Mouse (Mus musculus) forebrain, postnatal 0 days (tissue): ENCODE data around the gene Vps53. TPM values are rescaled to one million over a fixed set of nuclear protein-coding genes. Genes with fewer than 3 reads are reported as not detected.

Experiments
- ATAC-seq: fragments of 200-750 bp; cut with Nextera tagmentation; 2 replicates; pipeline ENCODE4 v1.8.0; 2017; ENCODE audit warnings: mild to moderate bottlenecking, moderate library complexity
- DNase-seq: peaks from one replicate; pipeline ENCODE4 v3.0.0-alpha.2; 2015
- H3K27ac ChIP-seq: fragments of 300-500 bp; sonication (generic); 2 replicates; pipeline ENCODE4 v1.5.1; 2014; ENCODE audit warnings: low read depth, mild to moderate bottlenecking, antibody characterized with exemption, low read length, moderate library complexity, mixed read lengths
- H3K27me3 ChIP-seq: fragments of 300-500 bp; sonication (generic); 2 replicates; pipeline ENCODE4 v1.6.1; 2014; ENCODE audit warnings: mild to moderate bottlenecking, low read length, mixed read lengths; ENCODE audit not compliant: insufficient read depth
- H3K36me3 ChIP-seq: fragments of 300-500 bp; sonication (generic); 2 replicates; pipeline ENCODE4 v1.6.1; 2014; ENCODE audit warnings: mild to moderate bottlenecking, moderate library complexity; ENCODE audit not compliant: insufficient read depth
- H3K4me1 ChIP-seq: fragments of 300-500 bp; sonication (generic); 2 replicates; pipeline ENCODE4 v1.6.1; 2014; ENCODE audit warnings: antibody characterized with exemption; ENCODE audit not compliant: insufficient read depth
- H3K4me2 ChIP-seq: fragments of 300-500 bp; sonication (generic); 2 replicates; pipeline ENCODE4 v1.6.1; 2014; ENCODE audit warnings: low read depth, mild to moderate bottlenecking, moderate library complexity
- H3K4me3 ChIP-seq: fragments of 300-500 bp; sonication (generic); 2 replicates; pipeline ENCODE4 v1.5.1; 2014; ENCODE audit warnings: low read depth, low read length, mixed read lengths
- H3K9ac ChIP-seq: fragments of 300-500 bp; sonication (generic); 2 replicates; pipeline ENCODE4 v1.6.1; 2014; ENCODE audit warnings: mild to moderate bottlenecking
- H3K9me3 ChIP-seq: fragments of 300-500 bp; sonication (generic); 2 replicates; pipeline ENCODE4 v1.6.1; 2016; ENCODE audit warnings: low read length
- CTCF ChIP-seq: sonication (generic); IDR thresholded peaks from 2 replicates; pipeline ENCODE4 v1.5.1; 2016; ENCODE audit warnings: antibody characterized with exemption, control low read depth, low read depth
- WGBS: fragments of 180-500 bp; shearing (Covaris S2); extraction: QIAGEN DNeasy Blood & Tissue Kit; methylation state at CpG from one replicate; pipeline ENCODE4 v1.1.7; 2014; 5-methylcytosine and 5-hydroxymethylcytosine counted together
- polyA plus RNA-seq: library from polyadenylated mRNA; unstranded; fragments of >200 nt; fragmentation: Nextera tagmentation; extraction: Ambion mirVana; gene quantifications from 2 replicates; pipeline ENCODE4 v1.2.1, GENCODE M21; 2015
- total RNA-seq: library from RNA; depleted of rRNA; stranded (reverse); fragments of >200 nt; gene quantifications from 2 replicates; pipeline ENCODE4 v1.2.3, GENCODE M21; 2014

Vps53 gene
- total and polyA plus RNA-seq, 2 experiments from 2014 or later: 49.4 to 63.2 TPM

GRCm38 (mm10) chr11:76056487-76056886 is 123.0 kb downstream of the Vps53 start:
- 27% methylated on average over 3 of the region's 3 CpGs for WGBS
- Histone ChIP-seq H3K4me2 (no peak overlapping the region), H3K4me1 (no peaks in the 10 kb centered on the region), H3K4me3 (no peak overlapping the region), H3K36me3 (peaks cover 24% of the 10 kb centered on the region), H3K27ac (no peak overlapping the region), H3K9ac (no peak overlapping the region), H3K9me3 (no peaks in the 10 kb centered on the region), H3K27me3 (no peaks in the 10 kb centered on the region)
- no peak for DNase-seq
- ATAC-seq: no peak
- 0 out of 2 replicates have a peak, but pooled peaks have one; percentile 31 for TF ChIP-seq CTCF

GRCm38 (mm10) chr11:76052496-76052895 is 127.0 kb downstream of the Vps53 start:
- H3K4me3 ChIP-seq: no peak overlapping the region
- H3K27me3 ChIP-seq: no peaks in the 10 kb centered on the region
- no peaks in the 10 kb centered on the region for H3K4me1 ChIP-seq
- DNase-seq (no peak), ATAC-seq (no peak)
- H3K4me2 ChIP-seq: no peak overlapping the region
- no peak overlapping the region for H3K9ac ChIP-seq
- H3K9me3 ChIP-seq: no peaks in the 10 kb centered on the region
- H3K27ac ChIP-seq: no peak overlapping the region
- 0 out of 2 replicates have a peak, but pooled peaks cover 2% of the 10 kb centered on the region for H3K36me3 ChIP-seq
- 91% methylated on average over 5 of the region's 5 CpGs for WGBS
- no peak for TF ChIP-seq CTCF

- Histone ChIP-seq H3K27ac (no peak overlapping the region), H3K9me3 (no peaks in the 10 kb centered on the region), H3K9ac (no peak overlapping the region), H3K27me3 (no peaks in the 10 kb centered on the region), H3K36me3 (peaks cover 14% of the 10 kb centered on the region), H3K4me1 (no peaks in the 10 kb centered on the region), H3K4me3 (no peak overlapping the region), H3K4me2 (no peak overlapping the region)
- no peak for TF ChIP-seq CTCF
- ATAC-seq: no peak
- no peak for DNase-seq
- WGBS: 42% methylated on average over 5 of the region's 5 CpGs
Measured at GRCm38 (mm10) chr11:76050967-76051512, 128.4 kb downstream of the Vps53 start.

GRCm38 (mm10) chr11:76050509-76050908 is 128.9 kb downstream of the Vps53 start:
- ATAC-seq (no peak), DNase-seq (no peak)
- no peak overlapping the region for H3K4me3 ChIP-seq
- H3K9me3 ChIP-seq: no peaks in the 10 kb centered on the region
- no peaks in the 10 kb centered on the region for H3K4me1 ChIP-seq
- no peak overlapping the region for H3K27ac ChIP-seq
- TF ChIP-seq CTCF: no peak
- no peak overlapping the region for H3K9ac ChIP-seq
- 29% methylated on average over 3 of the region's 3 CpGs for WGBS
- peaks cover 17% of the 10 kb centered on the region for H3K36me3 ChIP-seq
- H3K27me3 ChIP-seq: no peaks in the 10 kb centered on the region
- no peak overlapping the region for H3K4me2 ChIP-seq

- Histone ChIP-seq H3K9ac (no peak overlapping the region), H3K4me1 (peaks cover 3% of the 10 kb centered on the region; the same call in 1 of the 2 replicates), H3K9me3 (no peaks in the 10 kb centered on the region), H3K36me3 (peaks cover 14% of the 10 kb centered on the region), H3K4me3 (no peak overlapping the region), H3K4me2 (no peak overlapping the region), H3K27ac (no peak overlapping the region), H3K27me3 (no peaks in the 10 kb centered on the region)
- WGBS: 79% methylated on average over 6 of the region's 6 CpGs
- ATAC-seq (no peak), DNase-seq (no peak)
- TF ChIP-seq CTCF: no peak
Measured at GRCm38 (mm10) chr11:76045367-76045766, 134.1 kb downstream of the Vps53 start.

GRCm38 (mm10) chr11:76044468-76044867 is 135.0 kb downstream of the Vps53 start:
- H3K36me3 ChIP-seq: peaks cover 14% of the 10 kb centered on the region
- no peak overlapping the region for H3K4me2 ChIP-seq
- no peaks in the 10 kb centered on the region for H3K9me3 ChIP-seq
- no peak overlapping the region for H3K27ac ChIP-seq
- DNase-seq (no peak), ATAC-seq (0 out of 2 replicates have a peak, but pooled peaks have one; percentile 42)
- no peak overlapping the region for H3K9ac ChIP-seq
- TF ChIP-seq CTCF: no peak
- H3K4me3 ChIP-seq: no peak overlapping the region
- H3K4me1 ChIP-seq: peaks cover 3% of the 10 kb centered on the region; the same call in 1 of the 2 replicates
- WGBS: 88% methylated on average over 6 of the region's 6 CpGs
- no peaks in the 10 kb centered on the region for H3K27me3 ChIP-seq

GRCm38 (mm10) chr11:76042882-76043281 is 136.6 kb downstream of the Vps53 start:
- DNase-seq: peak; percentile 48
- no peak overlapping the region for H3K4me3 ChIP-seq
- H3K9me3 ChIP-seq: no peaks in the 10 kb centered on the region
- no peak overlapping the region for H3K9ac ChIP-seq
- H3K36me3 ChIP-seq: peaks cover 14% of the 10 kb centered on the region
- peak overlapping the region; percentile 37; the same call in 1 of the 2 replicates for H3K27ac ChIP-seq
- peak; percentile 78 for ATAC-seq
- no peaks in the 10 kb centered on the region for H3K27me3 ChIP-seq
- H3K4me1 ChIP-seq: peaks cover 3% of the 10 kb centered on the region; the same call in 1 of the 2 replicates
- H3K4me2 ChIP-seq: no peak overlapping the region
- TF ChIP-seq CTCF: no peak
- 34% methylated on average over 5 of the region's 5 CpGs for WGBS
